Mouse (Mus musculus): ENCODE results near the gene Tbc1d8. TPM values are rescaled to one million over a fixed set of nuclear protein-coding genes. Genes with fewer than 3 reads are reported as not detected.

Tbc1d8 gene
- polyA plus RNA-seq (2012; ENCODE audit: low replicate concordance) = 2.4 and 2.8 TPM in 2 replicates

DNA sequence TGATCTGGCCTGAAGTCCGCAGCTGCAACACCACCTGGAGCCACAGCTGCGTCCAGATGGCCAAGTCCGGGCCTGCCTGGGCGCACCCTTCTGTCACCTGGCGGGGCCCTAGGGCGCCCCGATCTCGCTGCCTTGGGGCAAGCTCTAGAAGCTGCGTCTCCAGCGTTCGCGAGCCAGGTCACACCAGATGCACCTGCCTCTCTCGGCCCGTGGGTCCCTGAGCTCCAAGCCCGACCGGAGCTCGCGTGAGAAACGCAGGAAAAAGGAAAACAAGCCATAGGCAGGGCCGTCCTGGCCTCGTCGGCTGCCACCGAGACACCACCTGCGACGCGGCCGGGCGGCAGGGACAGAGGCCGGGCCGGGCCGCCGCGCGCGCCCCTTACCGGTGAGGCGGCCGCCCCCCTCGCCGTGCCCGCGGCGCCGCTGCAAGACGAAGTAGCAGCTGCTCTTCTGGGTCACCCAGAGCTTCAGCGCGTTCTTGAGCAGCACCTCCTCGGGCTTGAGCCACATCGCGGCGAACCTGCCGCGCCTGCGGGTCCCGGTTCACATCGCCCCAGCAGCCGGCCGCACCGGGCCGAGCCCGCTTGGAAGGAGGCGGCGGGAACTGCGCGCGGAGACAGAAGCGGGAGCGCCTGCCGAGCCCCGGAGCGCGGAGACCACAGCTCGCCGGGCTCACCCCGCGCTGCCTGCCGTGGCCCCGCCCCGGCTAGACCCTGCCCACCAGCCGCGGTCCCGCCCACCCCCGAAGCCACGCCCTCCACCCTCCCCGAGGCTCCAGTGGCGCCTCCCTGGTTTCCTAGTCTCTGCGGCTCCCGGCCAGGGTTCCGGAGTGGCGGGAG, at the start of gene Tbc1d8:
TSS of gene Tbc1d8 (minus strand) at position 699 of the 839 bp plus-strand sequence.

DNA sequence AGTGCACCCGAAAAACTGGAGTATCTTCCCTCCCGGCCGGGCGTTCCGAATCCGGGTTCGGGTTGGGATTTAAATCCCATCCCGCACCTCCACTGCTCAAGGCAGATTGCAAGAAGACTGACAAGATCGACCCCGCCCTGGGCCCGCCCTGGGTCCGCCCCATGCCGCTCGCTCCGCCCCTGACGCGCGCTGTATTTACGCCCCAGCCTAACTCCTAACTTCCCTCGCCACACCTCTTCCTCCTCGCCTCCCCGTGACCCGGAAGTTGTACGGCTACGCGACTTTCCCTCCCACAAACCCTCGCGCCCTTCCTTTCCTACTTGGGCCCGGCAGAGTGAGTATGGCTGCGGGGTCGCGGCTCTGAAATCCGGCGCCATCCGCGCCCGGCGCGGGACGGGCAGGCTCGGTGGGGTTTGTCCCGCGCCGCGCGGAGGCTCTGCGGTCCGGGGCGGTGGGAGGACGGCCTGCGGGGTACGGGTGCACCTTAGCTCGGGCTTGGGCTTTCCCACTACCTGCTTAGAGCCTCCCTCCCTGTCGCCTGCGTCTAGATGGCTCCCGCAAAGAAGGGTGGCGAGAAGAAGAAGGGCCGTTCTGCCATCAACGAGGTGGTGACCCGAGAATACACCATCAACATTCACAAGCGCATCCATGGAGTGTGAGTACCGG, 110.8 kb downstream of the Tbc1d8 start, which contains the start of gene Rpl31:
TSS of gene Rpl31 (plus strand) at position 242 of the 666 bp plus-strand sequence.

Other genes starting within 250 kb of the Tbc1d8 start
- 110 and 136 TPM in 2 replicates for gene Rpl31, start 110.9 kb downstream of the Tbc1d8 start, polyA plus RNA-seq (2012; ENCODE audit: low replicate concordance)
- gene Cnot11, start 56.2 kb upstream of the Tbc1d8 start, polyA plus RNA-seq (2012; ENCODE audit: low replicate concordance) = 95.3 and 110 TPM in 2 replicates
- 18.7 and 25.7 TPM in 2 replicates for gene Rnf149, start 98.7 kb upstream of the Tbc1d8 start, polyA plus RNA-seq (2012; ENCODE audit: low replicate concordance)
- gene Creg2, start 172.7 kb upstream of the Tbc1d8 start, polyA plus RNA-seq (2012; ENCODE audit: low replicate concordance) = 0.06 and 0.37 TPM in 2 replicates
- gene Rfx8, start 242.2 kb upstream of the Tbc1d8 start, polyA plus RNA-seq (2012; ENCODE audit: low replicate concordance) = not detected in 2 replicates